Comparison of ENCODE assay signal across 8 mouse cellular contexts in genomic region chr3:20986377-20986727, GRCm38 (mm10).
DNase-seq lines count a peak whose midpoint lies in the region; ATAC-seq and TF ChIP-seq lines count a peak whose summit lies in the region.

No protein-coding gene starts in this region.

- H3K9ac ChIP-seq in lung, embryonic 15.5 days: no peak overlapping the region
- no peak overlapping the region for H3K9ac ChIP-seq in limb, embryonic 14.5 days (ENCODE audit: low read depth, low read length, severe bottlenecking)

- H3K9me3 ChIP-seq in lung, embryonic 15.5 days: no peaks in the 10 kb centered on the region
- H3K9me3 ChIP-seq in limb, embryonic 14.5 days (ENCODE audit: control insufficient read depth, low read length): no peaks in the 10 kb centered on the region

- no peak overlapping the region for H3K4me3 ChIP-seq in lung, embryonic 15.5 days
- no peak overlapping the region for H3K4me3 ChIP-seq in limb, embryonic 14.5 days (replicated peaks; ENCODE audit: low read length)

- no peaks in the 10 kb centered on the region for H3K27me3 ChIP-seq in lung, embryonic 15.5 days
- H3K27me3 ChIP-seq in limb, embryonic 14.5 days (ENCODE audit: control insufficient read depth, insufficient read depth, low read length): no peaks in the 10 kb centered on the region

- no peaks in the 10 kb centered on the region for H3K36me3 ChIP-seq in lung, embryonic 15.5 days
- H3K36me3 ChIP-seq in limb, embryonic 14.5 days (ENCODE audit: control insufficient read depth, insufficient read depth, low read length): no peaks in the 10 kb centered on the region

- no peak for TF ChIP-seq POLR2A in limb, embryonic 14.5 days (IDR thresholded peaks at IDR 0.05; ENCODE audit: borderline replicate concordance, extremely low read depth, insufficient read depth, insufficient read length)

- peaks cover 19% of the 10 kb centered on the region for H3K4me1 ChIP-seq in lung, embryonic 15.5 days
- H3K4me1 ChIP-seq in limb, embryonic 14.5 days (ENCODE audit: control insufficient read depth, insufficient read depth, low read length): 0 out of 2 replicates have a peak, but pooled peaks cover 6% of the 10 kb centered on the region

- no peak for DNase-seq in lung, postnatal 4 days
- peak; percentile 33 to 35 for DNase-seq in frontal cortex, postnatal 10 days (ENCODE audit: low spot score in 2 of 2)
- peak; percentile 52 for DNase-seq in limb, embryonic 14.5 days (ENCODE audit: low spot score)
- peak; percentile 11 for DNase-seq in right cerebral cortex, postnatal 25 days
- no peak for DNase-seq in adipocyte (ENCODE audit: low spot score)
- DNase-seq in urinary bladder, postnatal 14 days (ENCODE audit: low spot score): no peak
- DNase-seq in kidney, postnatal 4 days: no peak

- no peak overlapping the region for H3K4me2 ChIP-seq in lung, embryonic 15.5 days
- no peak overlapping the region for H3K4me2 ChIP-seq in limb, embryonic 14.5 days (replicated peaks; ENCODE audit: low read depth, low read length, severe bottlenecking)

- 0 out of 2 replicates have a peak overlapping the region, but pooled peaks have one; percentile 31 for H3K27ac ChIP-seq in lung, embryonic 15.5 days
- H3K27ac ChIP-seq in limb, embryonic 14.5 days (replicated peaks; ENCODE audit: low read depth, low read length): no peak overlapping the region

- 8% methylated on average over 1 of the region's 1 CpGs for WGBS in lung, embryonic 15.5 days
- WGBS in limb, embryonic 14.5 days: 8% methylated on average over 1 of the region's 1 CpGs

- ATAC-seq in lung, embryonic 15.5 days (ENCODE audit: borderline replicate concordance, extremely low read depth, low FRiP score, low TSS enrichment): peak; percentile 75
- ATAC-seq in limb, embryonic 14.5 days (ENCODE audit: low FRiP score, low read depth): peak; percentile 78

Comparison
In these comparisons a context has a peak if more than half of its experiments do, and no peak if none do; other contexts are left out.
1. DNase-seq: peak in frontal cortex, postnatal 10 days (2 of 2), limb, embryonic 14.5 days (single experiment) and right cerebral cortex, postnatal 25 days (single experiment); none in lung, postnatal 4 days (0 of 2), adipocyte (single experiment), urinary bladder, postnatal 14 days (single experiment) and kidney, postnatal 4 days (0 of 2).